Mouse (Mus musculus) bone marrow, adult 2 months (tissue): Measurements from ENCODE around the gene Camk2b.

Source experiments
- CTCF ChIP-seq: fragments of 200-500 bp; IDR thresholded peaks from 2 replicates; pipeline ENCODE4 v1.5.1; 2011; ENCODE audit warnings: low read length, control low read depth; ENCODE audit not compliant: control insufficient read depth, insufficient read depth
- POLR2A ChIP-seq: fragments of 200-500 bp; IDR thresholded peaks from 2 replicates; pipeline ENCODE4 v1.6.1; 2011; ENCODE audit warnings: low read depth, mild to moderate bottlenecking, control low read depth, low read length, borderline replicate concordance; ENCODE audit not compliant: control insufficient read depth

DNA sequence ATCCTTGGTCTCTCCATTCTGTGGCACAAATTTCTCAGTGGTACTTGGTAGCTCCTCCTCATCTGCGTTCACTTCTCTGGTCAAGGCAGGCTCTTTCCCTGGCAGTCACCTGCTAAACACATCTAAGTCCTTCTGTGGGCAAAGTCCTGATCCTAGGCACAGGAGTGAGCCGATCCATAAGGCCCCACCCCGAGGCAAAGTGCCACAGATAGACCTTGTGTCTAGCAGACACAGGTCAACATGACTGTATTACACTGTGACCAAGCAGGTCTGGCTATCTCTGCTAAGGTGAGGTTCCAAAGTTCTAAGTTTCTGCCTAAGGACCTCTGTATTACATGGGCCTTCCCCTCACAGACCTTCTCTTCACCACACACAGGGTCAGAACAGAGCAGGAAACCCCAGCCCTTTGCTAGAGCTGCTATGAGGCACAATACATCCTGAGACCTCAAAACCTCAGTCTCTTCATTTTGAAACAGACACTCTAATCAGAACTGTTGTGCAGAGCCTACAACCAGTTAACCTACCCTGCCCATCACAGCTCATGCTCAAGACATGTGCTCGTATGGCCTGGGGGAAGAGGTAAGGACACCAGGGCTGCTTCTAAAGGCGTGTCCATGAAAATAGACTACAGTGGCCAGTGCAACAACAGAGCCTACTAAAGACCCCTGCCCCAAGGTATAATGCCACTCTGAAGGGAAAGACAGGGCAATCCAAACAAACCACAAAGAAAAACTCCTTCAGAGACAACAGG is 45.7 kb upstream of the Camk2b start:
- TF ChIP-seq POLR2A (no peak), CTCF (no peak)
